Mouse (Mus musculus) gastrocnemius, adult 2 months (tissue): ENCODE measurements at regions not wholly inside any gene's neighbourhood (a gene's known extent, or its start where the extent isn't known, plus 50 kb on each side); places are given as distances from the start of the nearest gene placed in this dataset.

Experiments
- DNase-seq: peaks from one replicate; pipeline ENCODE4 v3.0.0; 2022
- H3K27ac ChIP-seq: fragments of 200-600 bp; 2 replicates; pipeline ENCODE4 v1.8.1; 2022; ENCODE audit warnings: mild to moderate bottlenecking
- H3K4me3 ChIP-seq: fragments of 200-600 bp; 2 replicates; pipeline ENCODE4 v1.8.1; 2022; ENCODE audit warnings: mild to moderate bottlenecking, moderate library complexity
- CTCF ChIP-seq: fragments of 200-600 bp; IDR thresholded peaks from 2 replicates; pipeline ENCODE4 v1.8.1; 2022; ENCODE audit warnings: antibody characterized with exemption, mild to moderate bottlenecking, moderate library complexity
- intact Hi-C: fragments of 180-260 bp; cut with DNase I; formaldehyde crosslinking; loops from one replicate; pipeline ENCODE4 v1.15.1; 2025

DNA sequence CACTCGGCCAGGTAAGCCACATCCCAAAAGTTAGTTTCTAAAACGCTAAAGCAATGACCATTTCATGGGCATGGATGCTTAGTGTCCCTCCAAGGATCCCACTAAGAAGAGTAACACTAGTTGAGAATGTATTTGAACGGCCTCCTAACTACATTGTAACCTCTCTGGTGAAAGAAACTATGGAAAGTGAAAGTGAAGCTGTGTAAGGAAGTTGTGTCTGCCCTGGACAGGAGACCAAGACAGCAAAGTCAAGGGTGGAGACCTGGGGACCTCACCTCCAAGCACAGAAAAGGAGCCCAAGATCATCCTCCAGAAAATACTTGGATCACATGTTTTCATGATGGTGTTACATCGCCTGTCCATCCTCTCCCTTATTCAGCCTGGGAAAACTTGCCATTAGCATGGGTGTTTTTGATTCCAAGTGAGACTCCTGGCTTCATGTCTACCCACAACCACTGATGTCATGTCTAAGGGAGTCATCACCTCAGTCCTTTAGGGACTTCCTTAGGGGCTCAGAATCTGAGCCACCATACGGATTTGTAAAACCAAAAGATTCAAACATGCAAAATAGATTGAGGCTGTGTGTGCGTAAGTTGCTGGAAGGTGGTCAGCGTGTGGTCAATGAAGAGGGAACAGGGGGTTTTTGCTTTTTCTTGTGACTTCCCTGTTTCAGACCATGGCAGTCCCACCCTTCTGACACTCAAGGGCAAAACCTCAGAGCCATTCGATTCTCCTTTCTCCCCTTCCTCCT lies 62.4 kb upstream of the 1700016C15Rik start:
- Histone ChIP-seq H3K27ac (no peak overlapping the region), H3K4me3 (no peak overlapping the region)
- intact Hi-C loops: no loop called here
- DNase-seq: no peak
- TF ChIP-seq CTCF: no peak

DNA sequence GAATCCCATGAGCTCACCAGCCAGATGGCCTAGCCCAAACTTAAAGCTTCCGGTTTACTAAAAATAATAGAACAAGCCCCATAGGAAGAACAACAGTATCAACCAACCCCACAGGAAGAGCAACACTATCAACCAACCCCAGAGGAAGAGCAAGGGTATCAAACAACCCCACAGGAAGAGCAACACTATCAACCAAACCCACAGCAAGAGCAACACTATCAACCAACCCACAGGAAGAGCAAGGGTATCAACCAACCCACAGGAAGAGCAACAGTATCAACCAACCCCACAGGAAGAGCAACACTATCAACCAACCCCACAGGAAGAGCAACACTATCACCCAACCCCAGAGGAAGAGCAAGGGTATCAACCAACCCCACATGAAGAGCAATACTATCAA lies 59.0 kb upstream of the 1700016C15Rik start:
- TF ChIP-seq CTCF: no peak
- intact Hi-C loops: no loop called here
- Histone ChIP-seq H3K4me3 (no peak overlapping the region), H3K27ac (no peak overlapping the region)
- no peak for DNase-seq

DNA sequence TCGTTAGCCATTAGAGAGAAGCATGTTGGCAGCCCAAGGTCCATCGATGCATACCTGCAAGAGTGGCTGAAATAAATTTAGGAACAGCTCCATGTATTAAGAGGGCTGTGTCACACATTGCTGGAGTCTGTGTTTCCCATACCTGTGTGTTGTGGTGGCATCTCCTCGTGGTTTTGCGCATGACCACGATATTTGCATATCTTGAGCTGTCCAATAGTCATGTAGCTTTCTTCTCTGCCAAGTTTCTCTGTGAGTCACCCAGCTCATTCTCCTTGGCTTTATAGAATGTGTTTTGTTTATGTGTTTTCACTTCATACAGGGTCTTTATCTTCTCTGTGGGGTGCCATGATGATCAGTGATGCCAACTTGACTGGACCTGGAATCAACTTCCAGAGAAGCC lies 53.0 kb upstream of the 1700016C15Rik start:
- DNase-seq: no peak
- TF ChIP-seq CTCF: no peak

DNA sequence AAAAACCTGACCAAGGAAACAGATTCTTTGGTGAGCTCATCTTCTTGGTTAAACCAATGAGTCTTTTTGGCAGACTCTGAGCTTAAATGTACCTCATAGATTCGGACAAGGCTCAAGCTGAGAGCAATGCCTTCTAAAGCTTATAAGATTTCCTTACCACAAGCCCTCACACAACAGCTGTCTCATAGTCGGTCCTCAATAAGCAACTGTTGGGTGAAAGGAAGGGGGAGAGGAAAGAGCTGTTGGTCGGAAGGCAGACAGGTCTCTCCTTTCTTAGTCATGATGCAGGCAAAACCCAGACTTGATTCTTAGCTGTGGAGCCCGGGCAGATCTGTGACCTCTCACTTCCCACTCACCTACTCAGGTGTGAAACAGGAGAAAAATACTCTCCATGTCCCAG lies 50.8 kb upstream of the 1700016C15Rik start:
- DNase-seq: no peak
- intact Hi-C loops: no loop called here

More for the DNA sequence above, 53.0 kb upstream of the 1700016C15Rik start:
- Histone ChIP-seq H3K27ac (no peak overlapping the region), H3K4me3 (no peak overlapping the region)
- intact Hi-C loops: no loop called here

More for the DNA sequence above, 50.8 kb upstream of the 1700016C15Rik start:
- Histone ChIP-seq H3K4me3 (no peak overlapping the region), H3K27ac (no peak overlapping the region)
- no peak for TF ChIP-seq CTCF
